ENCODE assay signal across 8 mouse cellular contexts in genomic region chr19:61266651-61267050, GRCm38 (mm10). TPM values are rescaled to one million over a fixed set of nuclear protein-coding genes. Genes with fewer than 3 reads are reported as not detected.
DNase-seq lines count a peak whose midpoint lies in the region; ATAC-seq lines count a peak whose summit lies in the region.

No protein-coding gene starts in this region.

- no peak for ATAC-seq in granulocyte monocyte progenitor cell, adult 5-6 weeks (replicated peaks; ENCODE audit: poor library complexity, severe bottlenecking)

- peak; percentile 30 for DNase-seq in adrenal gland, postnatal 10 days
- DNase-seq in adrenal gland, postnatal 4 days (ENCODE audit: low spot score in 2 of 2) = no peak
- peak; percentile 38 to 57 for DNase-seq in kidney, postnatal 4 days
- no peak for DNase-seq in kidney, postnatal 25 days
- peak; percentile 51 for DNase-seq in ES-CJ7 (ENCODE audit: low read depth, low spot score)
- DNase-seq in forelimb bud, embryonic 11.5 days (ENCODE audit: low read depth, low spot score) = peak; percentile 14
- peak; percentile 41 for DNase-seq in right cerebral cortex, postnatal 4 days

RNA-seq across cellular contexts. Expression of gene Gm21060, which starts 30.2 kb away (rescaled TPM):
- not detected for total RNA-seq in adrenal gland, postnatal 10 days (2021)
- total RNA-seq in adrenal gland, postnatal 4 days (2021) = not detected
- total RNA-seq in granulocyte monocyte progenitor cell, adult 5-6 weeks (2014; fragmentation: Nextera tagmentation) = not detected in 2 replicates
- not detected in 2 replicates for total RNA-seq in granulocyte monocyte progenitor cell, adult 5-6 weeks (2017)

RNA-seq across cellular contexts. Expression of gene Csf2ra, which starts 38.4 kb away (rescaled TPM):
- 10 to 100 TPM; 14.8 to 24.7 TPM for total RNA-seq in adrenal gland, postnatal 10 days (2021)
- 10 to 100 TPM; 29.0 to 37.2 TPM for total RNA-seq in adrenal gland, postnatal 4 days (2021)
- total RNA-seq in granulocyte monocyte progenitor cell, adult 5-6 weeks (2014; fragmentation: Nextera tagmentation) = 132 and 140 TPM in 2 replicates
- 36.1 and 42.1 TPM in 2 replicates for total RNA-seq in granulocyte monocyte progenitor cell, adult 5-6 weeks (2017)

Comparison
In these comparisons a context has a peak if more than half of its experiments do, and no peak if none do; other contexts are left out.
1. DNase-seq: peak in adrenal gland, postnatal 10 days (single experiment), kidney, postnatal 4 days (2 of 2), ES-CJ7 (single experiment), forelimb bud, embryonic 11.5 days (single experiment) and right cerebral cortex, postnatal 4 days (single experiment); none in adrenal gland, postnatal 4 days (0 of 2) and kidney, postnatal 25 days (0 of 2).